Mouse (Mus musculus) spleen, postnatal 10 days (tissue): ENCODE data around the gene Tmem145.

ENCODE experiments used
- DNase-seq, 2 experiments: peaks; one replicate each; pipeline ENCODE4 v3.0.0; 2021 to 2022; ENCODE audit warnings: low spot score in 2 of 2

The Tmem145 gene

GRCm38 (mm10) chr7:25292107-25292506, 13.8 kb upstream of the Tmem145 start:
- DNase-seq: peak in 1 of 2 experiments; percentile 13

GRCm38 (mm10) chr7:25293191-25293739, 12.6 kb upstream of the Tmem145 start:
- DNase-seq: peak in 1 of 2 experiments; percentile 14

- DNase-seq: no peak
Observed at GRCm38 (mm10) chr7:25294495-25294894, 11.4 kb upstream of the Tmem145 start.

- no peak for DNase-seq
Observed at GRCm38 (mm10) chr7:25294960-25295722, 10.8 kb upstream of the Tmem145 start.

- peak; percentile 37 to 77 for DNase-seq
Observed at GRCm38 (mm10) chr7:25296945-25297453, 8.9 kb upstream of the Tmem145 start.

- peak; percentile 59 to 75 for DNase-seq
Observed at GRCm38 (mm10) chr7:25297454-25298325, 8.2 kb upstream of the Tmem145 start, which contains the start of gene Pafah1b3. Gene Pafah1b3, minus strand, starts transcription at chr7:25297986.

GRCm38 (mm10) chr7:25301063-25301462, 4.8 kb upstream of the Tmem145 start, which contains the start of gene Prr19:
Gene Prr19, plus strand, starts transcription at chr7:25301411.
- DNase-seq: no peak

GRCm38 (mm10) chr7:25303003-25303684, 2.8 kb upstream of the Tmem145 start:
- no peak for DNase-seq

GRCm38 (mm10) chr7:25303685-25304006, 2.3 kb upstream of the Tmem145 start:
- DNase-seq: no peak

- no peak for DNase-seq
Observed at GRCm38 (mm10) chr7:25305481-25305880, 425 bp upstream of the Tmem145 start.

- no peak for DNase-seq
Observed at GRCm38 (mm10) chr7:25306614-25306996, 699 bp downstream of the Tmem145 start.

GRCm38 (mm10) chr7:25308702-25309318, 2.9 kb downstream of the Tmem145 start:
- no peak for DNase-seq

GRCm38 (mm10) chr7:25309425-25309824, 3.5 kb downstream of the Tmem145 start:
- no peak for DNase-seq

GRCm38 (mm10) chr7:25311193-25311592, 5.3 kb downstream of the Tmem145 start:
- no peak for DNase-seq

GRCm38 (mm10) chr7:25313325-25313724, 7.4 kb downstream of the Tmem145 start:
- no peak for DNase-seq

- DNase-seq: no peak
Observed at GRCm38 (mm10) chr7:25314606-25315305, 8.8 kb downstream of the Tmem145 start.

GRCm38 (mm10) chr7:25315306-25316041, 9.6 kb downstream of the Tmem145 start:
- DNase-seq: peak in 1 of 2 experiments; percentile 32

- DNase-seq: peak; percentile 72 to 92
Observed at GRCm38 (mm10) chr7:25316532-25317445, 10.9 kb downstream of the Tmem145 start, which contains the start of gene Megf8. Gene Megf8, plus strand, starts transcription at chr7:25317164.
